Mouse (Mus musculus) small intestine, adult 2 months (tissue): Measurements from ENCODE around the gene Rec114.

Experiments
- CTCF ChIP-seq: fragments of 200-500 bp; IDR thresholded peaks from 2 replicates; pipeline ENCODE4 v1.5.1; 2012; ENCODE audit warnings: low read depth, mild to moderate bottlenecking, control low read depth, inconsistent platforms, low read length, moderate library complexity, mixed read lengths; ENCODE audit not compliant: insufficient replicate concordance, insufficient read length; ENCODE audit errors: extremely low read depth
- POLR2A ChIP-seq: fragments of 200-500 bp; IDR thresholded peaks from 2 replicates; pipeline ENCODE4 v1.6.1; 2012; ENCODE audit warnings: low read depth, mild to moderate bottlenecking, control low read depth, inconsistent platforms, low read length, moderate library complexity

GRCm38 (mm10) chr9:58683372-58683771 is 60.4 kb downstream of the Rec114 start:
- TF ChIP-seq POLR2A = no peak
- no peak for TF ChIP-seq CTCF
